Mouse (Mus musculus) cerebellum, adult 2 months (tissue): Measurements from ENCODE around the gene Vmn1r188.
"Not testable (repeated sequence)": the region's sequence is repeated elsewhere in the genome, so short reads cannot be mapped to it uniquely, and the experiment has no call there.

Experiments used
- CTCF ChIP-seq: fragments of 200-500 bp; IDR thresholded peaks from 2 replicates; pipeline ENCODE4 v1.5.1; 2011; ENCODE audit warnings: low read depth, mild to moderate bottlenecking, control low read depth, low read length, moderate library complexity, borderline replicate concordance; ENCODE audit not compliant: insufficient read depth
- POLR2A ChIP-seq: fragments of 200-500 bp; IDR thresholded peaks from 2 replicates; pipeline ENCODE4 v1.6.1; 2011; ENCODE audit warnings: low read length, control low read depth, borderline replicate concordance; ENCODE audit not compliant: insufficient read depth

DNA sequence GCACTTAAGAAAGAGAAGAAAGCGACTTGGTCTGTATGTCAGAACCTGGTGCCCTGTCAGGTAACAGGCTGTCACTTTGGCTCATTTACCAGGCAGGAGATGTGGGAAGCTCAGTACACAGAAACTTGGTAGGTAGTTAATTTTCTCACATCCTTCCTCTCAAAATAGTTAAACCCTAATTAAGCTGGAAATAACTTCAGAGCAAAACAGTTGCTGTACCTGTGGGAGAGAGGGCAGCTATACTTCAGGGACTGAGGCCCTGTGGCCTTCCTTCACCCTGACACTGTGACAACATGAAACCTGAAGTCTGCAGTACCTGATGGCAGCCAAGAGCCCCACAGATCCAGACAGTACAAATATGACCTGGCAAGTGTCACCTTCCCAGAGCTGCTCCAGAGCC, at the start of gene Vmn1r188:
- not testable (repeated sequence) for TF ChIP-seq POLR2A, CTCF
